Mouse (Mus musculus): ENCODE results near the gene Fam207a. TPM values are rescaled to one million over a fixed set of nuclear protein-coding genes. Genes with fewer than 3 reads are reported as not detected.

The Fam207a gene
- polyA plus RNA-seq, 1 experiment from 2014 or later: 39.1 TPM

DNA sequence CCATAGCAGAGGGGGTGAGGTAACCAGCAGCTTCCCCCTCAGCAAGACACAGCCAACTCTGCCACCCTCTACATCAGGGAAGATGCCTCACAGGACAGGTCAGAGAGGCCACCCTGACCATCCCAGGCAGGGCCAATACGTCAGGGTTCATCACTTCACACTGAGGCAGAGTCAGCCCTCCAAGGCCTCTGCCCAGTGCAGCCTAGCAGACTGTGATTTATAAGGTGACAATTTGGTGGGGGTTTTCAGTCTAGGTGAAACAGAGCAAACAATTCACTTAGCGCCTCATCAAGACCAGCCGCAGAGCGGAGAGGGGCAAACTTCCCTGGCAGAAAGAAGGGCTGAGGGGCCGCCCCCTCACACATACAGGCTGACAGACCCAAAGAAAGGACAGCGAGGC is 17.3 kb downstream of the Fam207a start:
- peaks cover 48% of the 10 kb centered on the region for H3K36me3 ChIP-seq (ENCODE audit: control insufficient read depth, insufficient read depth, low read length)
- 0 out of 2 replicates have a peak, but pooled peaks cover 10% of the 10 kb centered on the region for H3K4me1 ChIP-seq (replicated peaks; ENCODE audit: control insufficient read depth, insufficient read depth, low read length)
- DNase-seq (ENCODE audit: low spot score) (no peak), ATAC-seq (replicated peaks; ENCODE audit: low FRiP score, low TSS enrichment, low read depth) (no peak)
- no peaks in the 10 kb centered on the region for H3K27me3 ChIP-seq (replicated peaks; ENCODE audit: control insufficient read depth, insufficient read depth, low read length)
- H3K4me2 ChIP-seq (ENCODE audit: low read length): no peak overlapping the region
- H3K9me3 ChIP-seq (ENCODE audit: control insufficient read depth, low read length): no peaks in the 10 kb centered on the region; the same call in 1 of the 2 replicates
- H3K9ac ChIP-seq (ENCODE audit: low read length): no peak overlapping the region
- WGBS: 66% methylated on average over 6 of the region's 6 CpGs
- H3K4me3 ChIP-seq (ENCODE audit: low read depth, low read length): no peak overlapping the region
- no peak overlapping the region for H3K27ac ChIP-seq (ENCODE audit: low read depth)

DNA sequence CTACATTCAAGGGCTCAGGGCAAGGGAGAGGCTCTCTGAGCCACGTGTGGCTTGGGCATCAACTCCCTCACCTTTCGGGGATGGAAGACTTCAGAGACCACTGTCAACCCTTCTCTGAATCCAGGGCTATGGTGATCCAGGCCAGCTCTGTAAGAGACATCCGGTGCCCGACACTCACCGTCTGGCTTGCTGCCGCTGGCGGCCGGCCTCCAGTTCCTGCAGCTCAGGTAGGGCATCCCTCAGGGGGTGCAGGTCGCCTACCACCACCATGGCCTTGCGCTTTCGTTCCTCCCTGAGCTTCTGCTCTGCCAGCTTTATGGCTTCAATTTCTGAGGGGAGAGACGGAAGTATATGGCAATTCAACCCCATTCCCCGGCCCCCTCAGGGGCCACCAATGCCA is 18.4 kb downstream of the Fam207a start:
- no peak overlapping the region for H3K4me2 ChIP-seq (ENCODE audit: low read length)
- 95% methylated on average over 13 of the region's 13 CpGs for WGBS

DNA sequence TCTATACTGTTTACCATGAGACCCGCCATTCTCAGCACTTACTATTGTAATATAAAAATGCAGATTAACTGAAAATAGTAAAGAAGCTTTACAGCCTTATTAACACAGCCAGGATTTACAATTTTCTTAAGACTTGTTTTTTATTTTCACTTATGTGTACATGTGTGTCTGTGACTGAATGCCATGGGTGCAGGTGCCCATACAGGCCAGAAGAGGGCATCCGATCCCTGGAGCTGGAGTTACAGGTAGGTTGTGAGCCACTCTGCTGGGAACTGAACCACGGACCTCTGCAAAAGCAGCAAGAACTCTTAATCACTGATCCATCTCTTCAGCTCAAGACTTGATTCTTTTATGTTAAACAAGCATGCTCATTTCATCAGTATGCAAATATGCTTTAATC is 22.7 kb downstream of the Fam207a start:
- no peak overlapping the region for H3K27ac ChIP-seq (ENCODE audit: low read depth)
- H3K36me3 ChIP-seq (ENCODE audit: control insufficient read depth, insufficient read depth, low read length): peaks cover 68% of the 10 kb centered on the region
- 97% methylated on average over 3 of the region's 3 CpGs for WGBS
- H3K4me2 ChIP-seq (ENCODE audit: low read length): no peak overlapping the region
- ATAC-seq (replicated peaks; ENCODE audit: low FRiP score, low TSS enrichment, low read depth) (no peak), DNase-seq (ENCODE audit: low spot score) (no peak)
- H3K9ac ChIP-seq (ENCODE audit: low read length): no peak overlapping the region
- peaks cover 3% of the 10 kb centered on the region; the same call in 1 of the 2 replicates for H3K9me3 ChIP-seq (ENCODE audit: control insufficient read depth, low read length)
- no peaks in the 10 kb centered on the region for H3K4me1 ChIP-seq (replicated peaks; ENCODE audit: control insufficient read depth, insufficient read depth, low read length)
- H3K4me3 ChIP-seq (ENCODE audit: low read depth, low read length): no peak overlapping the region
- H3K27me3 ChIP-seq (replicated peaks; ENCODE audit: control insufficient read depth, insufficient read depth, low read length): no peaks in the 10 kb centered on the region

More for the DNA sequence above, 18.4 kb downstream of the Fam207a start:
- H3K4me3 ChIP-seq (ENCODE audit: low read depth, low read length): no peak overlapping the region
- H3K9ac ChIP-seq (ENCODE audit: low read length): no peak overlapping the region
- DNase-seq (ENCODE audit: low spot score): no peak
- H3K27ac ChIP-seq (ENCODE audit: low read depth): no peak overlapping the region
- ATAC-seq (replicated peaks; ENCODE audit: low FRiP score, low TSS enrichment, low read depth): no peak
- peaks cover 3% of the 10 kb centered on the region; the same call in 1 of the 2 replicates for H3K9me3 ChIP-seq (ENCODE audit: control insufficient read depth, low read length)
- no peaks in the 10 kb centered on the region for H3K27me3 ChIP-seq (replicated peaks; ENCODE audit: control insufficient read depth, insufficient read depth, low read length)
- H3K4me1 ChIP-seq (replicated peaks; ENCODE audit: control insufficient read depth, insufficient read depth, low read length): 0 out of 2 replicates have a peak, but pooled peaks cover 10% of the 10 kb centered on the region
- H3K36me3 ChIP-seq (ENCODE audit: control insufficient read depth, insufficient read depth, low read length): peaks cover 45% of the 10 kb centered on the region

DNA sequence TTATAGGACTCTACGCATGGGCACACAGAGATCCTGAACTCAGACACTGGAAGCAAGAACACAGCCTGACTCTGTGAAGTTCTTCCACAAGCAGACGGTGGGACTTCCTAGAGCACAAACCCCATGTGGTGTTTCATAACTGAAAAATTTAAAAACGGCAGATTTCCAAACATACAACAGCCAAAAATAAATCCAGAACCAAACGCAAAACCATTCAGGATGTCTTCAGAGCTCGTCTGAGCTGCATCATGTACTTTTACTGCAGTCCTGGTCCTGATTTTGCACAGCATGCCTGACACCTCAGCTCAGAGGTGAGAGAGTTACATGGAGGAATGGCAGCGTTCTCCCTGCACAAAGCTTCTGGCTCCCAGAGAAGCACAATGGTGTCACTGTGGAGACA is 24.0 kb downstream of the Fam207a start:
- Histone ChIP-seq H3K4me1 (replicated peaks; ENCODE audit: control insufficient read depth, insufficient read depth, low read length) (no peaks in the 10 kb centered on the region), H3K36me3 (ENCODE audit: control insufficient read depth, insufficient read depth, low read length) (peaks cover 76% of the 10 kb centered on the region), H3K4me3 (ENCODE audit: low read depth, low read length) (no peak overlapping the region), H3K27me3 (replicated peaks; ENCODE audit: control insufficient read depth, insufficient read depth, low read length) (no peaks in the 10 kb centered on the region), H3K9me3 (ENCODE audit: control insufficient read depth, low read length) (peaks cover 3% of the 10 kb centered on the region; the same call in 1 of the 2 replicates), H3K27ac (ENCODE audit: low read depth) (no peak overlapping the region), H3K4me2 (ENCODE audit: low read length) (no peak overlapping the region), H3K9ac (ENCODE audit: low read length) (no peak overlapping the region)
- DNase-seq (ENCODE audit: low spot score) (no peak), ATAC-seq (replicated peaks; ENCODE audit: low FRiP score, low TSS enrichment, low read depth) (no peak)
- 89% methylated on average over 6 of the region's 6 CpGs for WGBS

DNA sequence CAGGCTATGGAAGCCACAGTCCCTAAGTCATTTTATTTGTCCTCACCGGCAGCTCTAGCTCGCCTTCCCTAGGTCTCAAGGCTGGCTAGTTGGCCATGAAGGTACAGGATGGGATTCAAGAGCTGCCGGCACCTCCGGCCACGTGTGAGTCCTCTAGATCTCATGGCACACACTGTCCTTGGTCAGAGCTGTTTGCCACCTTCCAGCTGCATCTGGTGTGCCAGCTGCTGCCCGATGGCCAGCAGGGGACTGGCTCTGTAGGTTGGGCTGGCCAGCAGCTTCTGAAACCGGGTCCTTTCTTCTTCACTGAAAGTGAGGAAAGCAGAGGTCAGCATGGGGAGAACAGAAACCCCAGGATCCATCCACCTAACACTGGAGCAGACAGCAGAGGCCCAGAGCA is 27.4 kb downstream of the Fam207a start:
- no peak overlapping the region for H3K9ac ChIP-seq (ENCODE audit: low read length)
- H3K36me3 ChIP-seq (ENCODE audit: control insufficient read depth, insufficient read depth, low read length): peaks cover 60% of the 10 kb centered on the region
- no peak overlapping the region for H3K27ac ChIP-seq (ENCODE audit: low read depth)
- WGBS: 95% methylated on average over 7 of the region's 7 CpGs
- ATAC-seq (replicated peaks; ENCODE audit: low FRiP score, low TSS enrichment, low read depth): no peak
- no peaks in the 10 kb centered on the region for H3K27me3 ChIP-seq (replicated peaks; ENCODE audit: control insufficient read depth, insufficient read depth, low read length)
- H3K4me3 ChIP-seq (ENCODE audit: low read depth, low read length): no peak overlapping the region
- H3K9me3 ChIP-seq (ENCODE audit: control insufficient read depth, low read length): peaks cover 3% of the 10 kb centered on the region; the same call in 1 of the 2 replicates
- no peak for DNase-seq (ENCODE audit: low spot score)
- H3K4me1 ChIP-seq (replicated peaks; ENCODE audit: control insufficient read depth, insufficient read depth, low read length): peaks cover 17% of the 10 kb centered on the region
- no peak overlapping the region for H3K4me2 ChIP-seq (ENCODE audit: low read length)

DNA sequence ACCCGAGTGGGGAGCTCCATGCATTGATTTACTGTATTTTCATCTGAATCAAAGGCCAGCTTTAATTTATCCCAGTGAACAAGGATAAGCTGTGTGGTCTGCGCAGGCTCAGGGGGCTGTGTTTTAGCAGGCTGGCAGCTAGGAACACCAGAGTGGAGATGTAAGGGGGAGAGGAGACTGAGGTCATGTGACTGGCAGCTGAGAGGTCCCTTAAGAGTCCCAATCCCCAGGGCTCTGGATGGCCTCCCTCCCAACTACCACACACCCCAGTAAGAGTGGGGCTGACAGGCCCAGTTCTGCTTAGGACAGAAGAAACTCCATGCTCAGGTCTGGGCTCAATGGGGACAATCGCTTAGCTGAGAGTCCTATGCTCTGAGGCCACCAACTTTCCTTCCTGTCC is 29.8 kb downstream of the Fam207a start:
- ATAC-seq (replicated peaks; ENCODE audit: low FRiP score, low TSS enrichment, low read depth) (no peak), DNase-seq (ENCODE audit: low spot score) (no peak)
- Histone ChIP-seq H3K36me3 (ENCODE audit: control insufficient read depth, insufficient read depth, low read length) (peaks cover 45% of the 10 kb centered on the region), H3K27ac (ENCODE audit: low read depth) (no peak overlapping the region), H3K4me3 (ENCODE audit: low read depth, low read length) (no peak overlapping the region), H3K4me2 (ENCODE audit: low read length) (no peak overlapping the region), H3K27me3 (replicated peaks; ENCODE audit: control insufficient read depth, insufficient read depth, low read length) (no peaks in the 10 kb centered on the region), H3K9me3 (ENCODE audit: control insufficient read depth, low read length) (no peaks in the 10 kb centered on the region), H3K4me1 (replicated peaks; ENCODE audit: control insufficient read depth, insufficient read depth, low read length) (peaks cover 17% of the 10 kb centered on the region), H3K9ac (ENCODE audit: low read length) (no peak overlapping the region)
- WGBS: 67% methylated on average over 3 of the region's 3 CpGs

DNA sequence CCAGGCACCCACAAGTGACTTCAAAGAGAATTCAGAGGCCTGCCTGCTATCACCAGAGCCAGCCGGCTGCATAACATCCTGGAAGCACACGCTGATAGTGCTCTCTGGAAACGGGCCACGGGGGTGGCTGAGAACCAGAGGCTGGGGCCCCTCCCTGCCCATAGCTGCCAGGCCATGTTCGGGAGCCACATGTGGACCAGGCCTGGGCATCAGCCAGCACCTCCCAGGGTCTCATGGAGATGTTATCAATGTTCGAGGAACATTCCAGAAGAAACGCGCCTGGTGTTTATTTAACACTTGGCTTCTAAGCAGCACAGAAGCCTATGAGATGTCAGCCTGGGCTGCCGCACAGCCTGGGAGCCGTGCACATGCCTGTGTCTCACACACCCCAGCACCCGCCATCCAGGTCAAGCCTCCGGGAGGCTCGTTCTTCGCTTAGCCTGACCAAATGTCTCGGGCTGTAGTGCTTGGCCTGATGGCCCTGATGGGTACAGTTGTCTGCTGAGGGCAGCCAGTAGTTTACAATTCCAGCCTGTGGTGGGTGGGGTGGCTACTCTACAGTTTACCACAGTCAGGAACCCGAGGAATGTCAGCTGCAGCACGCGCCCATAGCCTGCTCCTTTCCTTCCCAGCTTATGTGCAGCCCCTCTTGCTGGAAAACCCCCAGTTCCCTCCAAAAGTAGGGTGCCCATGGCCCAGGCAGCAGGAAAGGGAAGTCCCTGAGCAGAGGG is 31.2 kb downstream of the Fam207a start:
- H3K27ac ChIP-seq (ENCODE audit: low read depth): no peak overlapping the region
- DNase-seq (ENCODE audit: low spot score): peak; percentile 56
- H3K4me1 ChIP-seq (replicated peaks; ENCODE audit: control insufficient read depth, insufficient read depth, low read length): peaks cover 17% of the 10 kb centered on the region
- WGBS: 19% methylated on average over 18 of the region's 18 CpGs
- no peaks in the 10 kb centered on the region for H3K27me3 ChIP-seq (replicated peaks; ENCODE audit: control insufficient read depth, insufficient read depth, low read length)
- H3K4me3 ChIP-seq (ENCODE audit: low read depth, low read length): no peak overlapping the region
- peak; percentile 41; the same call in 1 of the 2 replicates for ATAC-seq (replicated peaks; ENCODE audit: low FRiP score, low TSS enrichment, low read depth)
- H3K9ac ChIP-seq (ENCODE audit: low read length): no peak overlapping the region
- peaks cover 33% of the 10 kb centered on the region for H3K36me3 ChIP-seq (ENCODE audit: control insufficient read depth, insufficient read depth, low read length)
- no peaks in the 10 kb centered on the region for H3K9me3 ChIP-seq (ENCODE audit: control insufficient read depth, low read length)
- no peak overlapping the region for H3K4me2 ChIP-seq (ENCODE audit: low read length)

DNA sequence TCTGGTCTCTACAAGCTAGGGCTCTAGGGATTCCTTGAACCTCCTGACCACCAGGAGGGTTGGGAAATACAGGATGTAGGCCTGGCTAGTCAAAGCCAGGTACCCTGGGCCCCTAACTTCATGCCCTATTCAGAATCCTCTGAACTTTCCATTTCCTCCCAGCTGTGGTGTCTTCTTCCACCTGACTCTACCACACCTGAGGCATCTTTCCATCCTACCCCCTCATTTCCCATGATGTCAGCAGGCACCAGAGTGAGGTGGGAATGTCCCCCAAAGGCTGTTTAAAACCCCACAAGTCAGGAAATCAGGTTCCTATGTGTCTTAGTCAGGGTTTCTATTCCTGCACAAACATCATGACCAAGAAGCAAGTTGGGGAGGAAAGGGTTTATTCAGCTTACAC is 33.8 kb downstream of the Fam207a start:
- peaks cover 17% of the 10 kb centered on the region for H3K4me1 ChIP-seq (replicated peaks; ENCODE audit: control insufficient read depth, insufficient read depth, low read length)
- no peaks in the 10 kb centered on the region for H3K9me3 ChIP-seq (ENCODE audit: control insufficient read depth, low read length)
- H3K27me3 ChIP-seq (replicated peaks; ENCODE audit: control insufficient read depth, insufficient read depth, low read length): no peaks in the 10 kb centered on the region

DNA sequence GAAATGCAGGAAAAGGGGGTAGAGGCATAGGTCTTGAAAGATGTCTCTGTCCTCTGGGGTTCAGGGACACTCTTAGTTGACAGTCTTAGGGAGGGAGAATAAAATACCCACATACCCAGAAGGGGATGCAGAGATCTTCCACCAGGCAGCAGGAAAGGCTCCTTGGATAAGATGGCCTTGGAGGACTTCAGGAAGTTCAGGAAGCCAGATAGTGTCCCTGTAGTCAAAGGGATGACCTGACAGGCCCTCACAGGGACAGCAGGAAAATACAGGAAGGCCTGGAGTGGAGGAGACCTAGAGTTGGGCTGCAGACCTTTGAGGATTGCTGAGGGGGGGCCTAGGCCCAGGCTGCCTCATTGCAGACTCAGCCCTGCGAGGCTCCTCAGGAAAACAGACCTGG is 35.6 kb downstream of the Fam207a start:
- H3K9me3 ChIP-seq (ENCODE audit: control insufficient read depth, low read length): no peaks in the 10 kb centered on the region
- H3K36me3 ChIP-seq (ENCODE audit: control insufficient read depth, insufficient read depth, low read length): no peaks in the 10 kb centered on the region
- H3K9ac ChIP-seq (ENCODE audit: low read length): no peak overlapping the region
- WGBS: 89% methylated on average over 1 of the region's 1 CpGs
- H3K4me2 ChIP-seq (ENCODE audit: low read length): no peak overlapping the region
- H3K27ac ChIP-seq (ENCODE audit: low read depth): no peak overlapping the region
- H3K4me1 ChIP-seq (replicated peaks; ENCODE audit: control insufficient read depth, insufficient read depth, low read length): peaks cover 14% of the 10 kb centered on the region
- no peak overlapping the region for H3K4me3 ChIP-seq (ENCODE audit: low read depth, low read length)
- ATAC-seq (replicated peaks; ENCODE audit: low FRiP score, low TSS enrichment, low read depth): no peak
- no peaks in the 10 kb centered on the region for H3K27me3 ChIP-seq (replicated peaks; ENCODE audit: control insufficient read depth, insufficient read depth, low read length)
- DNase-seq (ENCODE audit: low spot score): no peak

More for the DNA sequence above, 33.8 kb downstream of the Fam207a start:
- Histone ChIP-seq H3K4me2 (ENCODE audit: low read length) (no peak overlapping the region), H3K27ac (ENCODE audit: low read depth) (no peak overlapping the region), H3K9ac (ENCODE audit: low read length) (no peak overlapping the region), H3K36me3 (ENCODE audit: control insufficient read depth, insufficient read depth, low read length) (peaks cover 7% of the 10 kb centered on the region; the same call in 1 of the 2 replicates), H3K4me3 (ENCODE audit: low read depth, low read length) (no peak overlapping the region)
- no peak for DNase-seq (ENCODE audit: low spot score)
- ATAC-seq (replicated peaks; ENCODE audit: low FRiP score, low TSS enrichment, low read depth): no peak

Data from intestine, embryonic 14.5 days (tissue).